Mouse (Mus musculus): ENCODE results near the gene Apol6.

The Apol6 gene

GRCm38 (mm10) chr15:77068439-77068861 lies 23.9 kb downstream of the Apol6 start:
- DNase-seq (ENCODE audit: low read depth, low spot score), result no peak

- no peak for DNase-seq (ENCODE audit: low read depth, low spot score)
Measured at GRCm38 (mm10) chr15:77069019-77069418, 24.5 kb downstream of the Apol6 start.

GRCm38 (mm10) chr15:77070745-77071268 lies 26.3 kb downstream of the Apol6 start:
- no peak for DNase-seq (ENCODE audit: low read depth, low spot score)

- DNase-seq (ENCODE audit: low read depth, low spot score), result peak; percentile 81
Measured at GRCm38 (mm10) chr15:77071501-77071900, 27.0 kb downstream of the Apol6 start.

GRCm38 (mm10) chr15:77072556-77073163 lies 28.1 kb downstream of the Apol6 start:
- no peak for DNase-seq (ENCODE audit: low read depth, low spot score)

GRCm38 (mm10) chr15:77076523-77076922 lies 32.0 kb downstream of the Apol6 start:
- DNase-seq (ENCODE audit: low read depth, low spot score), result no peak

- DNase-seq (ENCODE audit: low read depth, low spot score), result no peak
Measured at GRCm38 (mm10) chr15:77077906-77078305, 33.4 kb downstream of the Apol6 start.

- peak; percentile 72 for DNase-seq (ENCODE audit: low read depth, low spot score)
Measured at GRCm38 (mm10) chr15:77078786-77079185, 34.3 kb downstream of the Apol6 start.

GRCm38 (mm10) chr15:77079256-77079822 lies 34.8 kb downstream of the Apol6 start:
- peak; percentile 53 for DNase-seq (ENCODE audit: low read depth, low spot score)

- DNase-seq (ENCODE audit: low read depth, low spot score), result no peak
Measured at GRCm38 (mm10) chr15:77079890-77080361, 35.4 kb downstream of the Apol6 start.

- peak; percentile 80 for DNase-seq (ENCODE audit: low read depth, low spot score)
Measured at GRCm38 (mm10) chr15:77080684-77081254, 36.2 kb downstream of the Apol6 start.

GRCm38 (mm10) chr15:77081454-77081853 lies 36.9 kb downstream of the Apol6 start:
- DNase-seq (ENCODE audit: low read depth, low spot score), result no peak

- no peak for DNase-seq (ENCODE audit: low read depth, low spot score)
Measured at GRCm38 (mm10) chr15:77085818-77086217, 41.3 kb downstream of the Apol6 start.

GRCm38 (mm10) chr15:77086488-77086887 lies 42.0 kb downstream of the Apol6 start:
- no peak for DNase-seq (ENCODE audit: low read depth, low spot score)

GRCm38 (mm10) chr15:77089249-77089648 lies 44.7 kb downstream of the Apol6 start:
- DNase-seq (ENCODE audit: low read depth, low spot score), result no peak

- DNase-seq (ENCODE audit: low read depth, low spot score), result no peak
Measured at GRCm38 (mm10) chr15:77090531-77090930, 46.0 kb downstream of the Apol6 start.

GRCm38 (mm10) chr15:77091394-77091793 lies 46.9 kb downstream of the Apol6 start:
- DNase-seq (ENCODE audit: low read depth, low spot score), result no peak

- no peak for DNase-seq (ENCODE audit: low read depth, low spot score)
Measured at GRCm38 (mm10) chr15:77094431-77094830, 49.9 kb downstream of the Apol6 start.

GRCm38 (mm10) chr15:77095216-77095615 lies 50.7 kb downstream of the Apol6 start:
- no peak for DNase-seq (ENCODE audit: low read depth, low spot score)

GRCm38 (mm10) chr15:77097358-77097757 lies 52.8 kb downstream of the Apol6 start:
- no peak for DNase-seq (ENCODE audit: low read depth, low spot score)

- no peak for DNase-seq (ENCODE audit: low read depth, low spot score)
Measured at GRCm38 (mm10) chr15:77099756-77100155, 55.2 kb downstream of the Apol6 start.

- DNase-seq (ENCODE audit: low read depth, low spot score), result peak; percentile 84
Measured at GRCm38 (mm10) chr15:77102685-77103084, 58.2 kb downstream of the Apol6 start.

Measured in R1 (cell line).